Mouse (Mus musculus) thymus, postnatal 10 days (tissue): Measurements from ENCODE around the gene Kif11.

Source experiments
- DNase-seq, 2 experiments: peaks; one replicate each; pipeline ENCODE4 v3.0.0; 2021; ENCODE audit warnings: low spot score in 2 of 2

Gene Kif11

GRCm38 (mm10) chr19:37375755-37376615, at the start of gene Kif11:
Gene Kif11 (plus strand): TSS chr19:37376403.
- DNase-seq = peak; percentile 91 to 92

DNA sequence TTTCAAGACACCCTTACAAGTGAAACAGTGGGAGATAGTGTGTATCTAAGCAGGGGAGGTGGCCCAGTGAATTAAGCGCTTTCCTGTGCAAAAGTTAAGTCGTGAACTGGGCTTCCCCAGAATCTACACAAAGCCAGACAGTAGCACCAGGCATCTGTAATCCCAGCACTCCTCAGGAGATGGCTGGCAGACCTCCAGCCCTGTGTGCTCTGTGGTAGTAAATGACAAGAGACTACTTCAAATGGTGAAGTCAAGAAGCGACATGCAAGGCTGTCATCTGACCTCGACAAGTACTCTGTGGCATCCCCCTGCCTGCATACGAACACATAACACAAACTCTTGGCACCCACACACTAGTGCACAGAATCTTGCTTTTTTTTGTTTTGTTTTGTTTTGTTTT, 49.0 kb upstream of the Kif11 start:
- no peak for DNase-seq

DNA sequence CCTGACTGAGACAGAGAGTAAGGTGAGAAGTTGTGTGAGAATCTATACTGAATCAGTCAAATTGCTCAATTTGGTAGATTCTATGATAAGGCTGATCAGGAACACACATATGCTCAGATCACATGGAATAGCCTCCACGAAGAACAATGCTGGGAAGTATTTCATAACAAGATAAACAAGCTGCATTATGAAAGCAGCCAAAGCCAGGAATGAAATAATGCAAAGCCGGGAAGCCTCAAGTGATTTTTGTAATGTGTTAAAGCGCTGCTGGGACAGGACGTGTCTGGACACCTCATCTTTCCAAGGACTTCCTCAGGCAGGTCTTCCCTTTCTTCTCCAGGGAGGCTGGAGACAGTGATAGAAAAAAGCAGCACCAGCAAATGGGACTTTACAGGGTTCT, 43.5 kb upstream of the Kif11 start:
- DNase-seq = no peak

DNA sequence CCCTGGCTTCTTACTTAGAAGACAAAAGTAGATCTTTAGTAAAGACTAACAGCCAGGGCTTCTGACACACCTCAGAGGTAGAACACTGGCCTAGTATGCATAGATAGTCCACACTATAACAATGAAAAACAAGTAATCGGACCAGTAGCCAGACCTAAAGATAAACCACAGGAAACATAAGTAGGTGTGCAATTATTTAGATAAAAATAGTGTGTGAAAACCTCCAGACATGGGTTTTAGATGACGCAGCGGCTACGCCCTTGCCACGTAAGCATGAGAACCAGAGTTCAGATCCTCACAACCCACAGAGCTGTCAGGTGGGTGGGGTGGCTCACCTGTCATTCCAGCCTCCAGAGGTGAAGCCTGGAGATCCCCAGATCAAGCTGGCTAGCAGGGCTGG, 42.8 kb upstream of the Kif11 start:
- DNase-seq = no peak

GRCm38 (mm10) chr19:37335392-37335791, 40.8 kb upstream of the Kif11 start:
- DNase-seq = no peak

DNA sequence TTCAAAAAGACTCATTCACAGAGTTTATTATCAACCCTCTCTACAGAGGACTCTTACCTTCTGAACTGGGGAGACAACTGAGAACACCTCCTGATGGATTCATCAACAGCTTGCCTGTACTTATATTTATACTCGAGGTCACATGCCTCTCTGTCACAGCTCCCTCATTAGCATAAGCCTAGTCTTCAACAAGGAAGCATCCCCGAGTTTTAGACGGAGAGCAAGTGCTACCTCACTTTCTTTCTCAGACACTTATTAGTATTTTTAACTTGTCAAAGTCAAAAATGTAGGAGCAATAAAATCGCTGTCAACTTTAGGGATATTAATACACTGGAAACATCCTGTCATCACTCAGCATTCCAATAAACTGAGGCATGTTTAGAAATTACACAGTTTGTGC, 38.5 kb upstream of the Kif11 start, which contains the start of gene Ide:
Gene Ide, minus strand, starts transcription at position 101 of the 400 bp plus-strand sequence.
- no peak for DNase-seq

DNA sequence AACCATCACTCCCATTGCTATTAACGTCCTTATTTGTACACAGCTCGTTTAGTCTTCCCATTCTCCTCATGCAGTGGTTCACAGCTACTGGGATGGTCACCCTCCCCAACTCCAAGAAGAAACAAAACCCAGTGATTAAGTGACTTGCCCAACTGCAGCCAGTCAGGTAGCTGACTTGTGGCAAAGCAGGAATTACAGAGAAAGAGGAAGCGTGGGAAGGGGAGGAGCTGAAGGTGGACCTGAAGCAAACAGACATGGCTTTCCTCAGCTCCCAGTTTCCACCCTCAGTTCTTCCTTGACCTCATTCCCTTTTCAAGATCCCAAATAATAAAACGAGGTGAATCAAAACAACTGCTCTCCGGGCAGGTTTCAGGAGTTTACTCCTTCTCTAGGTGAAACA, 35.7 kb upstream of the Kif11 start:
- no peak for DNase-seq

GRCm38 (mm10) chr19:37340931-37341330, 35.3 kb upstream of the Kif11 start:
- no peak for DNase-seq

- no peak for DNase-seq
Measured at GRCm38 (mm10) chr19:37343899-37344298, 32.3 kb upstream of the Kif11 start.

DNA sequence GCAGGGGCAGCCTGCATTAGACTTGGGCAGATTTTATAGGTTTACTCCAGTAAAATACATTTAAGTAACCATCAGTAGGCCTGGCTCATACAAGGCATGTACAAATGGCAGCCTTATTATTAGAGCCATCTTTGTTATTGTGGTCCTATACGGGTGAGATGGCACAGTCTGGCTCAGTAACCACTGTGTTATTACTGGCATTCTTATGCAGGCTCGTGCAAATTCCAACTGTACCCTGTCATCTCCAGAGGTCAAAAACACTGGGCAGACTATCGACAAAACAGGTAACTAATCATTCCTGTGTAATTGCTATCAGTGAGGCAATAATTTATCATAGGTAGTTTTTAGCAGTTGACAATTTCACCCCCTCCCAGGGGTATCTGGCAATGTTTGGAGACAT, 29.9 kb upstream of the Kif11 start:
- no peak for DNase-seq

DNA sequence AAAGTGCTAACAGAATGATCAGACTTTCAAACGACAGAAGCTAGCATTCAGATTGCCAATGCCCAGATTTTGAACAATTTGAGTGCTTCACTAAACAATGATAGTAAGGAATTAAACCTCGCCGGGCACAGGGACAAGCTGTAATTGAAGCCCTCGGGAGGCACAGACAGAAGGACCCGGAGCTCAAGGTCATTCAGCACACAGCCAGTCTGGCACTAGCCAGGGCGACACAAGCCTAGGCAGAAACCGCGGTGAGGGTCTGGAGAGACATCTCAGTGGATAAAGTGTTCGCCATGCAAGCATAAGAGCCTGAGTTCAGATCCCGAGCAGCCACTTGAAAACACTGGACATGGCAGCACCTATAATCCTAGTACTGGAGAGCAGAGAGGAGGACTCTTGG, 27.9 kb upstream of the Kif11 start:
- DNase-seq = no peak

GRCm38 (mm10) chr19:37348952-37349351, 27.3 kb upstream of the Kif11 start:
- no peak for DNase-seq

DNA sequence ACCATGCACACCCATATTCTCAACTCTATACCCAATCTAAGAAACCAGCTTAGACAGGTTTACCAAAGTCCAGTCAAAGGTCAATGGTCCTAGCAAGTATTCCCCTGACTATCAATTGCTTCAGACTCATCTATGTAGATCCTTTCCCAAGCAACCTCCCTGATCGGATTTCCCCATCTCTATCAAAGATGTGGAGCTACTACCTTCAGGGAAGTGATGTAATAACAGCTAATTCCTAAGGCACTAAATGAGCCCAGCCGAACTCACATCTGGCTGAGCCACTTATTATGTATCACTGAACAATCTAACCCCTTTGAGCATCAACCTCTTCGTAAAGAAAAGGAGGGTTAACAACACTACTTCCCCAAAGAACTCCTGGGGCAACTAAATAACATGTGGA, 23.4 kb upstream of the Kif11 start:
- no peak for DNase-seq

DNA sequence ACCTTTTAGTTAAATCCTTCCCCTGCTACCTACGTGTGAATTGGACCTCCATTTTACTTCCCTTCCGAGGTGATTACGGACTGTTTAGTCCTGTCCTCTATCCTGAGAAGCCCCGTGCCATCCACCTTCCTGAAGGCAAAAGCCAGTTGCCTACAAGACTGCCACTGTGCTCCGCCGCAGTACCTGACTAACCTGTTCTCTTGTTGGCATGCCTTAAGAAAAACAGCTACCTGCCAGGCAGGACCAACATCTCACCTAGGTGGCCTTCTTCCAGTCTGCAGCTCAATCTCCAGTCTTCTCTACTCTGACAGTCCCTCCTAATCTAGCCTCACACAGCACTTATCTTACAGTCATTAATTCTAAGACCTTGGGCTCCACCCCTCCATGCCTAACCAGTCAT, 22.9 kb upstream of the Kif11 start:
- no peak for DNase-seq

DNA sequence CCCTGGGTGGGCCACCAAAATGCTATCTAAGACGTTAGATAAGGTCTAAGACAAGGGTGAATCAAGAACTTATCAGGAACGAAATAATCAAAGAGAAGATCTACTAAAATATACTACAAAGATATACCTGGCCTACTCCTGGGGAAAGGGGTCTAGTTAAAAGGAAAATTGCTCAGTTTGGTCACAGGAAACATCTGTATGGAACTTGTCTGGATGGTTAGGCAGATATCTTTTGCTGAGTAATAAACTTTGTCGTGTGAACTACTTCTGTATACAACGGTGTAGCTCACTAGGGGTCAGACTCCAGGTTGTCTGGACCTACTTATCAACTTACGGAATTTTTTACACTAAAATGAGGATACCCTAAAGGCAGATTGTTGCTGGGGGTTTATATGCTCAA, 16.2 kb upstream of the Kif11 start:
- no peak for DNase-seq

DNA sequence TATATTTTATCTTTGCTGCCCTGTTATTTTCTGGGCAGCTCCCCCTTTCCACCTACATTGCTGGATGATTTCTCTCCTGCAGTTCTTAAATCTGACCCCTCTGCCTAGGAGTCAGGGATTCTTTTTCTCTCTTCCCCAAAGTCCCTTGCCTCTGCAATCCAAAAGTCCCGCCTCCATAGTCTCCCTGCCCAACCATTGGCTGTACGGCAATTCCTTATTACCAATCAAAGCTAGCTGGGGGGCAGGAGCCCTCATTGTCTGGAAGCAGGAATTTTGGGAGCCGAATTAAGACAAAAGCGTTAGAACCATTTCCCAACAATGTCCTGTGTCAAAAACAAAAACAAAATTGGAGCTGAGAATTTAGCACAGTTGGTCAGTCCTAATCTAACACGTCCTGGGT, 13.7 kb upstream of the Kif11 start:
- DNase-seq = no peak

DNA sequence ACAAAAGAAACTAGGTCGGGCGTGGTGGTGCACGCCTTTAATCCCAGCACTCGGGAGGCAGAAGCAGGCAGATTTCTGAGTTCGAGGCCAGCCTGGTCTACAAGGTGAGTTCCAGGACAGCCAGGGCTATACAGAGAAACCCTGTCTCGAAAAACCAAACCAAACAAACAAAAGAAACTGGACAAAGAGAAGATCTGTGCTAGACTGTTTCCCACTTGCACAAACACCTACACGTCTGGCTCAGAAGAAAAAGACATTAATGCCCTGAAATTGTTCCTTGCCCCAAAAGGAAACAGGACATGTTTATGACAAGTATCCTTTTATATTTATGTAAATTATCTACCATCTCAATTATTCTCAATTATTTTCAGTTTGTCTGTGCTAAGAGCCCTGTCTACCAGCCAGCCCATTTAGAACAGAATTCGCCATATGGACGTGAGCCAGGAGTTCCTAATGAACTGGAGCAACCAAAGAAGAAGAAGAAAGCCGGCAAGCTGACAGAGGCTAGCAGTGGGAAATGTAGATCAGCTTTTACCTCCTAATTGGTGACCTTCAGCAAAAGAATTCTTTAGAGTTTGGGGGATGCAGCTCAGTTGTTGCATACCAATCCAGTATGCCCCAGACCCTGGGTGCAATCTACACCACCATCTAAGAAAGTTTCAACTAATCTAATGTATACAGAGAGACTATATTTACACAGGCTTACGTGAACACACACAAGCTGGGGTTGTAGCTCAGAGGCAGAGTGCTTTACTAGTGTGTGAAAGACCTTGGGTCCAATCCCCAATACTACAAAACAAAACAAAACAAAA, 12.9 kb upstream of the Kif11 start:
- DNase-seq = no peak

- no peak for DNase-seq
Measured at GRCm38 (mm10) chr19:37368990-37369389, 7.2 kb upstream of the Kif11 start.

DNA sequence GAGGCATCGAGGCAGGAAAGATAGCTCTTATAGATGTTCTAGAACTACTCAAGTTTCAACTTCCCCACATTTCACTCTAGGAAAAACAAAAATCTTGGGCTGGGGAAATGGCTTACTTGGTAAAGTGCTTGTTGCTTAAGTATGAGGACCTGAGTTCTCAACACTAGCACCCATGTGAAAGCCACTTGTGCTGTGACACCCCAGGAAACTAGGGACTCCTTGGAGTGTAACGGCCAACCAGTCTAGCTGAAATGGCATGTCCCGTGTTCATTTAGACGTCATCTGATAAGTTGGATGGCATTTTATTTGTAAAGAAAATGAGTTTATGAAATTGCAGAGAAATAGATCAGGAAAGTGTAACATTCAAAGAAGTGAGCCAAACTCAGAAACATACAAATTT, 6.3 kb upstream of the Kif11 start:
- no peak for DNase-seq

DNA sequence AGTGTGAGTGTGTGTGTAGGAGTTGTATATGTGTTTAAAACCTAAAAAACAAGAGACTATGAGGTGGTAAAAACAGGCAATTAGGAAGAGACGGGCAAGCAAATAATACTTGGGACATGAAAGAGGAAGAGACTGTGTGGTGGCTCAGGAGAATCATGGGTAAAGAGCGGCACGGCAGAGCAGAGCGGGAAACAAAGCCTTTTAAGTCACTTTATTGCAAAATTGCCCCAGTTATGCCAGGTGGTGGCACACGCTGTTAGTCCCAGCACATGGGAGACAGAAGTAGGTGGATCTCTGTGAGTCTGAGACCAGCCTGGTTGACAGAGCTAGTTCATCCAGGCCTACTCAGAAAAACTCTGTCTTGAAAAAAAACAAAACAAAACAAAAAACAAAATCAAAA, 5.8 kb upstream of the Kif11 start:
- DNase-seq = peak; percentile 58 to 62

GRCm38 (mm10) chr19:37374941-37375754, 1.1 kb upstream of the Kif11 start:
- no peak for DNase-seq

DNA sequence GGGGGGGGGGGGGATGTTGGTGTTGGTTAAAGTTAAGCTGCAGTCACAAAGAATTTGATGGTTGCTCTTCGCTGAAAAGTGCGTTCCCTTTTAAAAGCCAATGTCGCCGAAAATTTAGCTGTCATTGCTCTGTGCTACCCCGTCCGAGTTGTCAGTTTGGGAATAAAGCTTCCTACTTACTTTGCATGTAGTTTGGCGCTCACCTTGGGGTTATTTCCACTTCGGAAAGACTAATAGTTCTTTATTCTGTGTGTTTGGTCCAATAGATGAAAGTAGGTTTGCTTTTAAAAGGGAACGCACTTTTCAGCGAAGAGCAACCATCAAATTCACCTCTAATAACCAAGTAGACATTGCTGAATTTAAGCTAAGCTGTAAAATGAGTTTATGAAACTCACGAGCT, 638 bp downstream of the Kif11 start:
- DNase-seq = no peak
